Comparison of ENCODE assay signal across 18 mouse cellular contexts in the genomic region with DNA sequence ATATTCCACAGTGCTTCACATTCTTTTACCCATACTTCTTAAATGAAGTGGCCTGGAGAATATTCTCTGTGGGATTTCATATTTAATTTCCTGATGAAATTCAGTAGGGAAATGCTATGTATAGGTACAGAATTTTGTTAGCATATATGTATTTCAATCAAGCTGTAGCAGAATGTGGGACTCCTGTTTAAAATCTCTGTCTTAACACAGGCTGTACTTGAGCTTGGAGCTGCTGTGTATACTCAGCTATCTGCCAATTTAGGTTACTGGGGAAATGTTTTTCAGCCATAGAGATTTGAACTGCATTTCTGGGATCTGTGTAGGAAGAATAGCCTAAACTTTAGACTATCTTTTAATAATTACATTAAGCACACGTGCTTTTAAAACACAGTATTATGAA.
"Had no signal": no experiment of that assay in that cellular context is flagged by ENCODE, and none has a peak within 500 bp of the region (broad histone marks: within the 10 kb centered on the region; RNA-seq: fewer than 3 reads in every experiment).

No protein-coding gene starts in this region.

- H3K27ac ChIP-seq: midbrain, embryonic 10.5 days; midbrain, embryonic 12.5 days; neural tube, embryonic 13.5 days; neural tube, embryonic 15.5 days had no signal

- DNase-seq: lung, embryonic 14.5 days; lung, postnatal 10 days; lung, postnatal 4 days; midbrain, embryonic 14.5 days; retina, postnatal 1 day; right cerebral cortex, adult 18-20 months; right cerebral cortex, postnatal 25 days; right cerebral cortex, postnatal 4 days; spleen, adult 18-20 months; thymus, adult 18-20 months; thymus, postnatal 14 days; thymus, postnatal 36 days had no signal

- H3K4me3 ChIP-seq: midbrain, embryonic 10.5 days; midbrain, embryonic 12.5 days; myocyte; neural tube, embryonic 13.5 days; neural tube, embryonic 15.5 days had no signal

- H3K4me2 ChIP-seq: lung, embryonic 14.5 days; midbrain, embryonic 12.5 days; neural tube, embryonic 13.5 days; neural tube, embryonic 15.5 days had no signal

- H3K27me3 ChIP-seq: midbrain, embryonic 12.5 days; neural tube, embryonic 13.5 days; neural tube, embryonic 15.5 days had no signal

- H3K36me3 ChIP-seq: midbrain, embryonic 10.5 days; midbrain, embryonic 12.5 days; neural tube, embryonic 13.5 days; neural tube, embryonic 15.5 days had no signal

- H3K4me1 ChIP-seq: midbrain, embryonic 10.5 days; midbrain, embryonic 12.5 days; neural tube, embryonic 13.5 days had no signal

- H3K9me3 ChIP-seq: midbrain, embryonic 10.5 days; midbrain, embryonic 12.5 days; neural tube, embryonic 13.5 days; neural tube, embryonic 15.5 days had no signal

- ATAC-seq: midbrain, embryonic 16.5 days had no signal

- H3K9ac ChIP-seq: lung, embryonic 14.5 days; midbrain, embryonic 12.5 days; neural tube, embryonic 13.5 days; neural tube, embryonic 15.5 days had no signal
